Mouse (Mus musculus) limb, embryonic 10.5 days (tissue): ENCODE measurements at regions not wholly inside any gene's neighbourhood (a gene's known extent, or its start where the extent isn't known, plus 50 kb on each side); places are given as distances from the start of the nearest gene placed in this dataset.

ENCODE experiments used
- DNase-seq: peaks from one replicate; pipeline ENCODE4 v3.0.0-alpha.2; 2017; ENCODE audit warnings: low spot score
- H3K27ac ChIP-seq: fragments of 300-500 bp; sonication (generic); 2 replicates; pipeline ENCODE4 v1.5.1; 2016; ENCODE audit warnings: mild to moderate bottlenecking
- H3K27me3 ChIP-seq: fragments of 300-500 bp; sonication (generic); 2 replicates; pipeline ENCODE4 v1.6.1; 2016; ENCODE audit warnings: low read depth, mild to moderate bottlenecking; ENCODE audit not compliant: poor library complexity, severe bottlenecking
- H3K36me3 ChIP-seq: fragments of 300-500 bp; sonication (generic); 2 replicates; pipeline ENCODE4 v1.6.1; 2016; ENCODE audit warnings: mild to moderate bottlenecking, moderate library complexity
- H3K4me1 ChIP-seq: fragments of 300-500 bp; sonication (generic); 2 replicates; pipeline ENCODE4 v1.6.1; 2016
- H3K4me3 ChIP-seq: fragments of 300-500 bp; sonication (generic); 2 replicates; pipeline ENCODE4 v1.5.1; 2016; ENCODE audit warnings: mild to moderate bottlenecking, moderate library complexity
- H3K9me3 ChIP-seq: fragments of 300-500 bp; sonication (generic); replicated peaks from 2 replicates; pipeline ENCODE4 v1.6.1; 2016; ENCODE audit warnings: mild to moderate bottlenecking
- WGBS: fragments of 180-500 bp; shearing (Covaris S2); methylation state at CpG from one replicate; pipeline ENCODE4 v1.1.7; 2016; 5-methylcytosine and 5-hydroxymethylcytosine counted together

DNA sequence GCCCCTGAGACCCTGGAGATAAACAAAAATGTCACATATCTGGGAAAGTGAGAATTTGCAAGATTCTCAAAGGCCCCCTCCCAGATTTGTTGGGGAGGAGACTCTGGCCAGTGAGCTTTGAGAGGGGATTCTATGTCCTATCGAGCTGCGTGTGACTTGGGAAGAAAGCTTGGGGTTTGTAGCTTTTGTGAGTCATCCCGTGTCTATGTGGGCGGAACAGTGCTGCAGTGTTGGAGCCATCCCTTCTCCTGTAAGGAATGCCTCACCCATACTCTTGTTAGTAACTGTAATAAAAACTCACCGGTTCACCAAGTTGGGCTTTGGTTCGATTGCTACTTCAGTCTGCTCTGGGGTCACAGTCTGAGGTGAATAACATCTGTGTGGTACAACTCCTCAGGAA is 160.5 kb downstream of the Hs3st3b1 start:
- no peak for DNase-seq
- Histone ChIP-seq H3K36me3 (no peaks in the 10 kb centered on the region), H3K27me3 (peaks cover 2% of the 10 kb centered on the region; the same call in 1 of the 2 replicates), H3K27ac (no peak overlapping the region), H3K4me1 (peaks cover 15% of the 10 kb centered on the region), H3K9me3 (no peaks in the 10 kb centered on the region), H3K4me3 (no peak overlapping the region)
- WGBS = 89% methylated on average over 6 of the region's 6 CpGs

DNA sequence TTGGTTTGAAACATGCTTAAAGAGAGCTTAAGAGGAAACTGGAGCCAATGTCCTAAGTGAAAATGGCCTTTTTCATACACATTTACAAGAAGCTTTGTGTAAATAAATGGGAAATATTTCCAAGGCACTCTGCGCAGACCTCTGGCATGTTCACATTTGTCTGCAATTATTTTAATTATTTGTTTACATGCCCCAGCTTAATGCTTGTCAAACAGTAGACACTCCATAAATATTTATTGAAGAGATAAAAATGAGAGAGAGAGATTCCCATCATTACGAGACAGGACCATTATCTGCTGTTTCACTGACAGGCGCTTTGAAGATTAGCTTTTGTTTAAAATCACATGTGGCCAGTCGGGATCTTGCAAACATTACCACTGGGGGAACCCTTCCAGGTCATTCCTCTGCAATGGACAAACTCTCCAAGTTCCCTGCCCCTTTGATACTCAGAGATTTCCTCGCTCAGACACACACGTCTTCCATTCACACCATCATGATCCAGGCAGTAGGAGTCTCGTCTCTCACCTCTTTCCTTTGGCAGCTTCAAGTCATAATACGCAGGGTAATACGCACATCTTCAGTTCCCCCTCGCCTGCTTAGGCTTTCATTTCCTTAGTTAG is 154.3 kb downstream of the Hs3st3b1 start:
- 63% methylated on average over 10 of the region's 10 CpGs for WGBS
- no peak for DNase-seq

DNA sequence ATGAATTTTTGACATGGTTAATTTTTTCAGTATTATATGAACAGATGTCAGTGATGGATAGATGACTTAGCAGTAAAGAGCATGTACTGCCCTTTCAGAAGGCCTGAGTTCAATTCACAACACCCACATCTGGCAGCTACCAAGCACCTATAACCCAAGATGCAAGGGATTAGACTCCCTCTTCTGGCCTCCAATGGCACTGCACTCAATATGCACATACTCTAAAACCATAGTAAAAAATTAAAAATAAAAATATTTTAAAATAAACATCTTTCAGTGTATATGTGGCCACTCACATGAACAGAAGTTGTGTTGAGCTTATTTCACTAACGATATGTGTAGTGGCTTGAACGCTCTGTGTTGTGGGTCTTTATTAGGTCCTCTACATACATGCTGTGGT is 152.4 kb downstream of the Hs3st3b1 start:
- WGBS = 98% methylated on average over 2 of the region's 2 CpGs
- Histone ChIP-seq H3K4me3 (no peak overlapping the region), H3K27ac (no peak overlapping the region), H3K9me3 (no peaks in the 10 kb centered on the region), H3K27me3 (peaks cover 5% of the 10 kb centered on the region; the same call in 1 of the 2 replicates), H3K36me3 (no peaks in the 10 kb centered on the region), H3K4me1 (peaks cover 14% of the 10 kb centered on the region; the same call in 1 of the 2 replicates)
- DNase-seq = no peak

More for the DNA sequence above, 154.3 kb downstream of the Hs3st3b1 start:
- H3K27ac ChIP-seq = no peak overlapping the region
- no peaks in the 10 kb centered on the region for H3K9me3 ChIP-seq
- H3K4me1 ChIP-seq = peaks cover 1% of the 10 kb centered on the region; the same call in 1 of the 2 replicates
- peaks cover 5% of the 10 kb centered on the region; the same call in 1 of the 2 replicates for H3K27me3 ChIP-seq
- H3K36me3 ChIP-seq = no peaks in the 10 kb centered on the region
- H3K4me3 ChIP-seq = no peak overlapping the region

GRCm38 (mm10) chr11:63775382-63775781 is 146.7 kb downstream of the Hs3st3b1 start:
- 52% methylated on average over 6 of the region's 6 CpGs for WGBS
- peaks cover 41% of the 10 kb centered on the region for H3K4me1 ChIP-seq
- no peaks in the 10 kb centered on the region for H3K9me3 ChIP-seq
- H3K27me3 ChIP-seq = 0 out of 2 replicates have a peak, but pooled peaks cover 3% of the 10 kb centered on the region
- no peak overlapping the region for H3K4me3 ChIP-seq
- peak; percentile 55 for DNase-seq
- H3K36me3 ChIP-seq = no peaks in the 10 kb centered on the region
- peak overlapping the region; percentile 6; the same call in 1 of the 2 replicates for H3K27ac ChIP-seq

DNA sequence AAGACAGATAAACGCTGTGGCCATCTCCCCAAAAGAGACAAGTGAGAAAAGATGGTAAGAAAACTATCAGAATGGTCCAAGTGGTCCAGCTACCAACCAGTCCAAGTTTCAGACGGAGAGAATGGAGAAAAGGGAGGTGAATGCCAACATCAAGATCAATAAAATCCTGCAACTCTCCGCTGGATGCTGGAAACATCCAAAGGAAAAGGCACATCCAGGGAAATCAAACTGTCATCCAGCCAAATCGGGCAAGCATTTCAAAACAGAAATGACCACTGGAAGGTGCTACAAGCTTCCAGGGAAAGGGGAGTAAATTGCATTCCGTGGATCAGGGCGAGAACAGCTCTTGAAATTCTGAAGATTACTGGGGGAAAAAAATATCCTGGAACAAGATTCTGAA is 142.7 kb downstream of the Hs3st3b1 start:
- peaks cover 22% of the 10 kb centered on the region; the same call in 1 of the 2 replicates for H3K27me3 ChIP-seq
- DNase-seq = no peak
- WGBS = 85% methylated on average over 6 of the region's 6 CpGs

GRCm38 (mm10) chr11:63781967-63782915 is 139.8 kb downstream of the Hs3st3b1 start:
- Histone ChIP-seq H3K27ac (no peak overlapping the region), H3K9me3 (no peaks in the 10 kb centered on the region), H3K4me3 (no peak overlapping the region), H3K36me3 (no peaks in the 10 kb centered on the region), H3K27me3 (peaks cover 34% of the 10 kb centered on the region; the same call in 1 of the 2 replicates), H3K4me1 (peaks cover 39% of the 10 kb centered on the region)
- DNase-seq = no peak
- WGBS = 76% methylated on average over 19 of the region's 19 CpGs

More for the DNA sequence above, 142.7 kb downstream of the Hs3st3b1 start:
- H3K36me3 ChIP-seq = no peaks in the 10 kb centered on the region
- no peak overlapping the region for H3K4me3 ChIP-seq
- no peak overlapping the region for H3K27ac ChIP-seq
- peaks cover 27% of the 10 kb centered on the region for H3K4me1 ChIP-seq
- no peaks in the 10 kb centered on the region for H3K9me3 ChIP-seq

DNA sequence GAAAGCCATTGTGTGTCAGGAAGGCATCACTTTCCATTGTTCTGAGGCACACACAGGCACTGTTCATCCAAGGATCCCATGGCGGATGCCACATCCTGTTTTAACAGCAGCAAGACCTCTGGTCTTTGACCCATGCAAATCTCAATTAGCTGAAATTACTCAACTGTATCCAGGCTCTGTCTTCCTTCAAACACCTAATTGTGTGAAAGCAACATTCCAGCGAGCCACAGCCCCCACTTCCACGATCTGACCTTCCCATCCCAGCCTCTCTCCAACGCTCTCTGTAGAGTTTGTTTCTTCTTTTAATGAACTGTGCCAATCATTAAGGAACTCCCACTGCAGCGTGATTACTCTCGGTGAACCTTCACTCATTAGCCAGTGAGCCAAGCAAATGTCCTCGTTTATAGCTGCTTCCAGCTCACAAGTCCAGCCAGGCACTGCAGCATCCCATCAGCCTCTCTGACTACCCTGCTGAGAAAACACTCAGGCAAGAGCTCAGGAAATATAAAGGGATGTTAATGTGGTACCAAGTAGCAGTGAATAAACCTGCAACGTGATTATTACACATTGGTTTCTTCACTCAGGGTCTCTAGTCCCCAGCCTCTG is 136.7 kb downstream of the Hs3st3b1 start:
- Histone ChIP-seq H3K4me1 (peaks cover 40% of the 10 kb centered on the region), H3K36me3 (no peaks in the 10 kb centered on the region), H3K4me3 (no peak overlapping the region), H3K9me3 (no peaks in the 10 kb centered on the region), H3K27me3 (peaks cover 41% of the 10 kb centered on the region; the same call in 1 of the 2 replicates), H3K27ac (no peak overlapping the region)
- no peak for DNase-seq
- WGBS = 22% methylated on average over 8 of the region's 8 CpGs

- Histone ChIP-seq H3K4me1 (peaks cover 43% of the 10 kb centered on the region), H3K4me3 (no peak overlapping the region), H3K27ac (no peak overlapping the region), H3K27me3 (peaks cover 38% of the 10 kb centered on the region; the same call in 1 of the 2 replicates), H3K36me3 (no peaks in the 10 kb centered on the region), H3K9me3 (no peaks in the 10 kb centered on the region)
- WGBS = 79% methylated on average over 4 of the region's 4 CpGs
- DNase-seq = no peak
Observed at GRCm38 (mm10) chr11:63785965-63786364, 136.1 kb downstream of the Hs3st3b1 start.

DNA sequence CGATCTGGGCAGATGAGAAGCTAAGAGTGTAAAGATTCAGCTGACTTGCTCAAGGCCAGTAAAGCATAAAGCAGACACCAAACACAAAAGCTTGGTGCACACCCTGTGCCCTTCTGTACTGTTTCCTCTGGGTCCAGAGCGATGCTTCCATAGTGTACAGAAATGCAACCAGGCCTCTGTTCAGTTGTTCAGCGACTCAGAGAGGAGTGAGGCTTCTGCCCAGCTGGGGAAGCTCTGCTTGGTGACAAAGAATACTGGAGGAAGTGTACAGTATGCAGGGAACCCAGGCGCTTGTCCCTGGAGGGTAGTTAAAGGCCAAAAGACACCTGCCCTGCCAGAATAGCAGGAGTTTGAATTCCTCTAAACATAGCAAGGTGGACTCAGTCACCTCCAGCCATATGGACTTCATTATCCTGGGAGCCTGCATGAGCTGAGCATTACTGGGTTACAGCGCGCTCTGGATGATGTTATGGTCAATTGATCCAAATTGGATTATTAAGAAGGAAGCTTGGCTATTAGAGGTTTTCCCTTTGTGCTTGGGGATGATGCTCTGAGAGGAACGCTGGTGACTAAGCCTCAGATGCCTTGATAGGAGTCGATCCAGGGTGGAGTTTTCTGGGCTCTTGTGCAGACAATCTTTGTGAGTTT is 132.5 kb downstream of the Hs3st3b1 start:
- peaks cover 57% of the 10 kb centered on the region for H3K4me1 ChIP-seq
- H3K27me3 ChIP-seq = peaks cover 33% of the 10 kb centered on the region; the same call in 1 of the 2 replicates
- no peak overlapping the region for H3K4me3 ChIP-seq
- DNase-seq = peak; percentile 75
- H3K9me3 ChIP-seq = no peaks in the 10 kb centered on the region
- 43% methylated on average over 8 of the region's 8 CpGs for WGBS
- no peaks in the 10 kb centered on the region for H3K36me3 ChIP-seq
- H3K27ac ChIP-seq = peak overlapping the region; percentile 58

DNA sequence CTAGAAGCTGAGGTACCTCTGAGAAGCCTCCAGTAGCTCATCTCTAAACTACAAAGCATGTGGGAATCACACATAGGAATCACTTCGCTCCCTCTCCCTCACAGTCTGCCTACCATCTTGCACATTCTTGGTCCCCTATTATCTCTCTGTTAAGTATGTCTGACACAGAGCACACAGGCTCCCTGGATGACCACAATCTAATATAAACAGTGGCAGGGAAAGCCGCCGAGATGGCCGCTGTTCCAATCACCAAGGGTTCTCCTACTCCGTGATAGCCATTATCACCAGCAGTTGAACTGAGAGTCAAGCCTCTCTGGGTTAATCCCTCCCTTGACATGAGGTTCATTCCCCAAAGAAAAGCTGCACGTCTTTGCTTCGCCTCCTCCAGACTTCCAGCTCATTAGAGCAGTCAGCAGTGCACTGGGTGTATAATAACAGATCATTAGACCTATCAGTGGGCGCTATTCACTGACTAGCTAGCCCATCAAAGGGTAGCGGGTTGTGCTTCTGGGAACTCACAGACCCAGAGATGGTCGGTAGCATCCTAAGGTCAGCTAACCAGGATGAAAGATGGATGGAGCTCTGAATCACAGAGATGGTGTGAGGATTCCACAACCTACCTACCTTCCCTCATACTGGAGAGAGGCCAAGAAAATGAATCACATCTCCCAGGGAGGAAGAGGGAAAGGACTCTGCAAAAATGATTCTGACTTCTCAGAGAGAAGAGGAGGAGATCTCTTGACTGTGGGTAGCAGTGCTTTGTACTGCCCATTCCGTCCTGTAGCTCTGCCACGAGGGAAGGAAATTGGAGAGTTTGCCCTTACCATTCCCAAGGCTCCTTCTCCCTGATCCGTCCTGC is 130.9 kb downstream of the Hs3st3b1 start:
- Histone ChIP-seq H3K27ac (no peak overlapping the region; the same call in 1 of the 2 replicates), H3K27me3 (peaks cover 27% of the 10 kb centered on the region; the same call in 1 of the 2 replicates), H3K4me3 (no peak overlapping the region), H3K9me3 (no peaks in the 10 kb centered on the region), H3K4me1 (peaks cover 43% of the 10 kb centered on the region), H3K36me3 (no peaks in the 10 kb centered on the region)
- no peak for DNase-seq
- WGBS = 67% methylated on average over 13 of the region's 13 CpGs

- Histone ChIP-seq H3K27ac (no peak overlapping the region), H3K4me1 (peaks cover 32% of the 10 kb centered on the region), H3K9me3 (no peaks in the 10 kb centered on the region), H3K4me3 (no peak overlapping the region), H3K27me3 (peaks cover 13% of the 10 kb centered on the region; the same call in 1 of the 2 replicates), H3K36me3 (no peaks in the 10 kb centered on the region)
- WGBS = 82% methylated on average over 8 of the region's 8 CpGs
- DNase-seq = no peak
Observed at GRCm38 (mm10) chr11:63793732-63794503, 128.2 kb downstream of the Hs3st3b1 start.
